Mouse (Mus musculus): ENCODE measurements at regions not wholly inside any gene's neighbourhood (a gene's known extent, or its start where the extent isn't known, plus 50 kb on each side); places are given as distances from the start of the nearest gene placed in this dataset.
"Not testable (repeated sequence)": the region's sequence is repeated elsewhere in the genome, so short reads cannot be mapped to it uniquely, and the experiment has no call there.

GRCm38 (mm10) chr7:60293556-60293955, 153.5 kb upstream of the Snrpn start:
- Histone ChIP-seq H3K36me3 (replicated peaks; ENCODE audit: control insufficient read depth, insufficient read depth, low read length) (no peaks in the 10 kb centered on the region), H3K9ac (replicated peaks; ENCODE audit: low read depth, low read length) (no peak overlapping the region), H3K27me3 (ENCODE audit: control insufficient read depth, insufficient read depth, low read length) (no peaks in the 10 kb centered on the region), H3K27ac (ENCODE audit: low read depth) (no peak overlapping the region), H3K9me3 (replicated peaks; ENCODE audit: control insufficient read depth, low read length) (no peaks in the 10 kb centered on the region), H3K4me2 (ENCODE audit: low read depth, low read length) (no peak overlapping the region), H3K4me1 (ENCODE audit: control insufficient read depth, insufficient read depth) (no peaks in the 10 kb centered on the region), H3K4me3 (ENCODE audit: low read depth, low read length) (no peak overlapping the region)
- ATAC-seq (ENCODE audit: insufficient read depth, low read depth) (no peak), DNase-seq (ENCODE audit: low spot score) (no peak)
- 76% methylated on average over 9 of the region's 9 CpGs for WGBS
- TF ChIP-seq EP300 (IDR thresholded peaks at IDR 0.05; ENCODE audit: low read depth) (no peak), CTCF (IDR thresholded peaks at IDR 0.05; ENCODE audit: low read depth) (no peak)

- H3K4me2 ChIP-seq (ENCODE audit: low read depth, low read length) = peak overlapping the region; percentile 44
- not testable (repeated sequence) for H3K9me3 ChIP-seq (replicated peaks; ENCODE audit: control insufficient read depth, low read length); H3K9ac ChIP-seq (replicated peaks; ENCODE audit: low read depth, low read length); H3K36me3 ChIP-seq (replicated peaks; ENCODE audit: control insufficient read depth, insufficient read depth, low read length); H3K4me1 ChIP-seq (ENCODE audit: control insufficient read depth, insufficient read depth); H3K27ac ChIP-seq (ENCODE audit: low read depth); H3K27me3 ChIP-seq (ENCODE audit: control insufficient read depth, insufficient read depth, low read length)
- 19% methylated on average over 22 of the region's 22 CpGs for WGBS
- DNase-seq (ENCODE audit: low spot score) (peak; percentile 41), ATAC-seq (ENCODE audit: insufficient read depth, low read depth) (peak; percentile 94)
- peak overlapping the region; percentile 41 for H3K4me3 ChIP-seq (ENCODE audit: low read depth, low read length)
These were observed 104.3 kb upstream of the Snrpn start for GRCm38 (mm10) chr7:60244187-60244866.

GRCm38 (mm10) chr7:60243746-60244145, 103.7 kb upstream of the Snrpn start:
- H3K9ac ChIP-seq (replicated peaks; ENCODE audit: low read depth, low read length); H3K27ac ChIP-seq (ENCODE audit: low read depth): not testable (repeated sequence)

GRCm38 (mm10) chr7:60238595-60239195, 98.7 kb upstream of the Snrpn start:
- H3K9ac ChIP-seq (replicated peaks; ENCODE audit: low read depth, low read length); H3K27me3 ChIP-seq (ENCODE audit: control insufficient read depth, insufficient read depth, low read length); H3K4me3 ChIP-seq (ENCODE audit: low read depth, low read length); H3K9me3 ChIP-seq (replicated peaks; ENCODE audit: control insufficient read depth, low read length); H3K4me2 ChIP-seq (ENCODE audit: low read depth, low read length); H3K4me1 ChIP-seq (ENCODE audit: control insufficient read depth, insufficient read depth); DNase-seq (ENCODE audit: low spot score); H3K27ac ChIP-seq (ENCODE audit: low read depth); H3K36me3 ChIP-seq (replicated peaks; ENCODE audit: control insufficient read depth, insufficient read depth, low read length); ATAC-seq (ENCODE audit: insufficient read depth, low read depth): not testable (repeated sequence)
- peak; percentile 32; the same call in 1 of the 2 replicates for TF ChIP-seq CTCF (IDR thresholded peaks at IDR 0.05; ENCODE audit: low read depth)
- WGBS = 5% methylated on average over 4 of the region's 4 CpGs

More at GRCm38 (mm10) chr7:60243746-60244145, 103.7 kb upstream of the Snrpn start:
- not testable (repeated sequence) for H3K9me3 ChIP-seq (replicated peaks; ENCODE audit: control insufficient read depth, low read length); H3K36me3 ChIP-seq (replicated peaks; ENCODE audit: control insufficient read depth, insufficient read depth, low read length); H3K27me3 ChIP-seq (ENCODE audit: control insufficient read depth, insufficient read depth, low read length); H3K4me1 ChIP-seq (ENCODE audit: control insufficient read depth, insufficient read depth)
- ATAC-seq (ENCODE audit: insufficient read depth, low read depth) (peak; percentile 67), DNase-seq (ENCODE audit: low spot score) (peak; percentile 23)
- Histone ChIP-seq H3K4me2 (ENCODE audit: low read depth, low read length) (peak overlapping the region; percentile 55), H3K4me3 (ENCODE audit: low read depth, low read length) (peak overlapping the region; percentile 41)
- WGBS = 23% methylated on average over 11 of the region's 11 CpGs

- H3K9ac ChIP-seq (replicated peaks; ENCODE audit: low read depth, low read length); H3K4me1 ChIP-seq (ENCODE audit: control insufficient read depth, insufficient read depth); H3K4me3 ChIP-seq (ENCODE audit: low read depth, low read length); H3K27ac ChIP-seq (ENCODE audit: low read depth); H3K4me2 ChIP-seq (ENCODE audit: low read depth, low read length); H3K27me3 ChIP-seq (ENCODE audit: control insufficient read depth, insufficient read depth, low read length); H3K36me3 ChIP-seq (replicated peaks; ENCODE audit: control insufficient read depth, insufficient read depth, low read length); H3K9me3 ChIP-seq (replicated peaks; ENCODE audit: control insufficient read depth, low read length); ATAC-seq (ENCODE audit: insufficient read depth, low read depth); DNase-seq (ENCODE audit: low spot score): not testable (repeated sequence)
- 59% methylated on average over 3 of the region's 3 CpGs for WGBS
These were observed 76.6 kb upstream of the Snrpn start for GRCm38 (mm10) chr7:60216358-60217273.

All from heart, postnatal 0 days (tissue).